ENCODE assay signal across 23 mouse cellular contexts in genomic region chr3:69341514-69341913, GRCm38 (mm10). TPM values are rescaled to one million over a fixed set of nuclear protein-coding genes. Genes with fewer than 3 reads are reported as not detected.
DNase-seq lines count a peak whose midpoint lies in the region; ATAC-seq and TF ChIP-seq lines count a peak whose summit lies in the region.
"Had no signal": no experiment of that assay in that cellular context is flagged by ENCODE, and none has a peak within 500 bp of the region (broad histone marks: within the 10 kb centered on the region; RNA-seq: fewer than 3 reads in every experiment).

No protein-coding gene starts in this region.

- H3K36me3 ChIP-seq in neural tube, embryonic 14.5 days (ENCODE audit: control insufficient read depth, insufficient read depth, low read length), result no peaks in the 10 kb centered on the region
- H3K36me3 ChIP-seq in liver, embryonic 13.5 days, result no peaks in the 10 kb centered on the region
- H3K36me3 ChIP-seq in kidney, adult 2 months (ENCODE audit: control insufficient read depth, insufficient read depth, low read length), result no peaks in the 10 kb centered on the region
- H3K36me3 ChIP-seq: heart, embryonic 10.5 days; lung, embryonic 15.5 days; neural tube, embryonic 12.5 days had no signal

- no peaks in the 10 kb centered on the region for H3K27me3 ChIP-seq in neural tube, embryonic 14.5 days (ENCODE audit: control insufficient read depth, insufficient read depth, low read length)
- H3K27me3 ChIP-seq in liver, embryonic 13.5 days, result no peaks in the 10 kb centered on the region
- no peaks in the 10 kb centered on the region for H3K27me3 ChIP-seq in kidney, adult 2 months (replicated peaks; ENCODE audit: control insufficient read depth, insufficient read depth, low read length)
- H3K27me3 ChIP-seq: lung, embryonic 15.5 days; neural tube, embryonic 12.5 days had no signal

- peak overlapping the region; percentile 89 for H3K27ac ChIP-seq in gastrocnemius, adult 2 months
- H3K27ac ChIP-seq in neural tube, embryonic 14.5 days (ENCODE audit: low read depth, low read length), result no peak overlapping the region
- peak overlapping the region; percentile 67 for H3K27ac ChIP-seq in liver, embryonic 13.5 days
- no peak overlapping the region for H3K27ac ChIP-seq in kidney, adult 2 months (ENCODE audit: insufficient read depth, low read depth, low read length)
- H3K27ac ChIP-seq: heart, embryonic 10.5 days; hindbrain, embryonic 14.5 days; lung, embryonic 15.5 days; neural tube, embryonic 12.5 days had no signal

- 0 out of 2 replicates have a peak, but pooled peaks have one; percentile 44 for ATAC-seq in neural tube, embryonic 14.5 days (ENCODE audit: low read depth)
- ATAC-seq in liver, embryonic 13.5 days (ENCODE audit: low read depth), result no peak
- ATAC-seq: CD4-positive, CD25-positive, alpha-beta regulatory T cell, adult 4 months; intestine, postnatal 0 days; midbrain, embryonic 16.5 days had no signal

- peak overlapping the region; percentile 37 for H3K4me3 ChIP-seq in gastrocnemius, adult 2 months
- H3K4me3 ChIP-seq in neural tube, embryonic 14.5 days (ENCODE audit: low read depth, low read length), result no peak overlapping the region
- no peak overlapping the region for H3K4me3 ChIP-seq in liver, embryonic 13.5 days (replicated peaks)
- no peak overlapping the region for H3K4me3 ChIP-seq in kidney, adult 2 months (ENCODE audit: insufficient read depth, low read depth, low read length)
- H3K4me3 ChIP-seq: heart, embryonic 10.5 days; lung, embryonic 15.5 days; neural tube, embryonic 12.5 days had no signal

- TF ChIP-seq POLR2A in kidney, adult 2 months (IDR thresholded peaks at IDR 0.05; ENCODE audit: low read depth, low read length), result no peak

- no peaks in the 10 kb centered on the region for H3K4me1 ChIP-seq in neural tube, embryonic 14.5 days (ENCODE audit: control insufficient read depth, insufficient read depth, low read length)
- H3K4me1 ChIP-seq in liver, embryonic 13.5 days (replicated peaks), result peaks cover 60% of the 10 kb centered on the region
- no peaks in the 10 kb centered on the region for H3K4me1 ChIP-seq in kidney, adult 2 months (ENCODE audit: control insufficient read depth, insufficient read depth, low read length)
- H3K4me1 ChIP-seq: neural tube, embryonic 12.5 days had no signal

- intact Hi-C loops in gastrocnemius, adult 2 months (cut with DNase I), result no loop called here

- DNase-seq in gastrocnemius, adult 2 months, result no peak
- no peak for DNase-seq in gastrocnemius, postnatal 4 days (ENCODE audit: low spot score in 2 of 2)
- DNase-seq in neural tube, embryonic 10.5 days (ENCODE audit: extremely low spot score, low spot score), result no peak
- no peak for DNase-seq in liver, embryonic 13.5 days
- no peak for DNase-seq in lung, postnatal 10 days
- no peak for DNase-seq in kidney, adult 2 months
- DNase-seq: adrenal gland, postnatal 25 days; cerebellum, adult 9-10 months; cerebellum, postnatal 36 days; gastrocnemius, postnatal 10 days; kidney, postnatal 14 days; lung, postnatal 36 days; thymus, adult 2 months; thymus, postnatal 4 days had no signal

- no peak for TF ChIP-seq CTCF in gastrocnemius, adult 2 months (IDR thresholded peaks at IDR 0.05)
- no peak for TF ChIP-seq CTCF in kidney, adult 2 months (conservative IDR thresholded peaks at IDR 0.05; ENCODE audit: insufficient read depth, insufficient read length, low read depth, low read length)

- WGBS in neural tube, embryonic 14.5 days, result 62% methylated on average over 8 of the region's 8 CpGs
- WGBS in liver, embryonic 13.5 days (ENCODE audit: insufficient replicate concordance), result 75% methylated on average over 8 of the region's 8 CpGs
- 64% methylated on average over 8 of the region's 8 CpGs for WGBS in kidney, adult 2 months

- H3K4me2 ChIP-seq in neural tube, embryonic 14.5 days (ENCODE audit: low read depth, low read length), result no peak overlapping the region
- no peak overlapping the region; the same call in 1 of the 2 replicates for H3K4me2 ChIP-seq in liver, embryonic 13.5 days
- H3K4me2 ChIP-seq: hindbrain, embryonic 14.5 days; lung, embryonic 15.5 days; midbrain, embryonic 11.5 days; neural tube, embryonic 12.5 days had no signal

- H3K9me3 ChIP-seq in neural tube, embryonic 14.5 days (ENCODE audit: control insufficient read depth, low read length), result no peaks in the 10 kb centered on the region
- H3K9me3 ChIP-seq in liver, embryonic 13.5 days (replicated peaks), result no peaks in the 10 kb centered on the region
- H3K9me3 ChIP-seq: heart, embryonic 10.5 days; lung, embryonic 15.5 days; neural tube, embryonic 12.5 days had no signal

- no peak overlapping the region for H3K9ac ChIP-seq in neural tube, embryonic 14.5 days (replicated peaks; ENCODE audit: low read depth, low read length)
- 0 out of 2 replicates have a peak overlapping the region, but pooled peaks have one; percentile 11 for H3K9ac ChIP-seq in liver, embryonic 13.5 days
- H3K9ac ChIP-seq: hindbrain, embryonic 14.5 days; lung, embryonic 15.5 days; neural tube, embryonic 12.5 days had no signal

RNA-seq across cellular contexts. Expression of gene Ppm1l, which starts 24.9 kb away (rescaled TPM):
- total RNA-seq in gastrocnemius, adult 2 months (2021), result 10 to 100 TPM; 90.3 to 91.8 TPM
- total RNA-seq in gastrocnemius, postnatal 4 days (2021), result 10 to 100 TPM; 31.5 to 39.7 TPM
- polyA plus RNA-seq in neural tube, embryonic 14.5 days (2014; fragmentation: Nextera tagmentation; extraction: Ambion mirVana), result 23.3 and 31.7 TPM in 2 replicates
- polyA plus RNA-seq in liver, embryonic 13.5 days (2015; fragmentation: Nextera tagmentation; extraction: Ambion mirVana), result 4.5 and 5.4 TPM in 2 replicates
- 4.0 TPM in 2 replicates for polyA plus RNA-seq in kidney, adult 2 months (2012; rRNA removed)

Comparison
In these comparisons a context has a peak if more than half of its experiments do, and no peak if none do; other contexts are left out.
1. H3K27ac ChIP-seq: peak in gastrocnemius, adult 2 months (single experiment) and liver, embryonic 13.5 days (single experiment); none in neural tube, embryonic 14.5 days (single experiment) and kidney, adult 2 months (single experiment).